Mouse (Mus musculus): ENCODE results near the gene Rpgrip1l.

Rpgrip1l gene

GRCm38 (mm10) chr8:91199876-91200275 is 113.2 kb downstream of the Rpgrip1l start, which contains the start of gene Aktip:
TSS of gene Aktip (minus strand) at chr8:91199976.
- DNase-seq, result no peak

- DNase-seq, result peak; percentile 14 to 33
Observed at GRCm38 (mm10) chr8:91198036-91198435, 115.0 kb downstream of the Rpgrip1l start.

GRCm38 (mm10) chr8:91197233-91197632 is 115.8 kb downstream of the Rpgrip1l start:
- DNase-seq, result no peak

GRCm38 (mm10) chr8:91196661-91197060 is 116.4 kb downstream of the Rpgrip1l start:
- DNase-seq, result no peak

GRCm38 (mm10) chr8:91194081-91194480 is 119.0 kb downstream of the Rpgrip1l start:
- DNase-seq, result no peak

GRCm38 (mm10) chr8:91192941-91193340 is 120.1 kb downstream of the Rpgrip1l start:
- no peak for DNase-seq

- peak; percentile 77 to 78 for DNase-seq
Observed at GRCm38 (mm10) chr8:91190816-91191340, 122.2 kb downstream of the Rpgrip1l start.

- DNase-seq, result no peak
Observed at GRCm38 (mm10) chr8:91188152-91188551, 124.9 kb downstream of the Rpgrip1l start.

GRCm38 (mm10) chr8:91186372-91186771 is 126.7 kb downstream of the Rpgrip1l start:
- DNase-seq, result no peak

GRCm38 (mm10) chr8:91177708-91178107 is 135.4 kb downstream of the Rpgrip1l start:
- DNase-seq, result no peak

GRCm38 (mm10) chr8:91176176-91176575 is 136.9 kb downstream of the Rpgrip1l start:
- no peak for DNase-seq

GRCm38 (mm10) chr8:91171605-91172004 is 141.5 kb downstream of the Rpgrip1l start:
- no peak for DNase-seq

- no peak for DNase-seq
Observed at GRCm38 (mm10) chr8:91170914-91171313, 142.1 kb downstream of the Rpgrip1l start.

GRCm38 (mm10) chr8:91170152-91170551 is 142.9 kb downstream of the Rpgrip1l start:
- no peak for DNase-seq
